Mouse (Mus musculus) embryo, embryonic 9.5 days (tissue): ENCODE measurements around the gene Krt18.
A peak's percentile ranks its signal among the peaks of the same experiment; 100 is the strongest.
"Not testable (repeated sequence)": the region's sequence is repeated elsewhere in the genome, so short reads cannot be mapped to it uniquely, and the experiment has no call there.

Source experiments
- DNase-seq: peaks from one replicate; pipeline ENCODE4 v3.0.0-alpha.2; 2017; ENCODE audit errors: extremely low spot score

Krt18 gene

GRCm38 (mm10) chr15:102065661-102066325 lies 37.8 kb downstream of the Krt18 start:
- peak; percentile 89 for DNase-seq

- DNase-seq, result no peak
These were observed 42.8 kb downstream of the Krt18 start for GRCm38 (mm10) chr15:102070476-102071467.

- DNase-seq, result no peak
These were observed 45.1 kb downstream of the Krt18 start for GRCm38 (mm10) chr15:102072963-102073558.

- DNase-seq, result peak; percentile 98
These were observed 45.6 kb downstream of the Krt18 start, which contains the start of gene Eif4b for GRCm38 (mm10) chr15:102073559-102074069. Gene Eif4b, plus strand, starts transcription at chr15:102073773.

- peak; percentile 76 for DNase-seq
These were observed 46.2 kb downstream of the Krt18 start for GRCm38 (mm10) chr15:102074070-102074731.

- DNase-seq, result no peak
These were observed 47.1 kb downstream of the Krt18 start for GRCm38 (mm10) chr15:102074876-102075585.

- no peak for DNase-seq
These were observed 49.2 kb downstream of the Krt18 start for GRCm38 (mm10) chr15:102077111-102077677.

GRCm38 (mm10) chr15:102079221-102079620 lies 51.2 kb downstream of the Krt18 start:
- no peak for DNase-seq

GRCm38 (mm10) chr15:102079924-102080323 lies 51.9 kb downstream of the Krt18 start:
- not testable (repeated sequence) for DNase-seq

GRCm38 (mm10) chr15:102080429-102080828 lies 52.4 kb downstream of the Krt18 start:
- no peak for DNase-seq
